Mouse (Mus musculus) forebrain, embryonic 11.5 days (tissue): Measurements from ENCODE around the gene Fcf1. TPM values are rescaled to one million over a fixed set of nuclear protein-coding genes. Genes with fewer than 3 reads are reported as not detected.

Source experiments
- ATAC-seq: fragments of 200-750 bp; cut with Nextera tagmentation; replicated peaks from 2 replicates; pipeline ENCODE4 v1.8.0; 2017; ENCODE audit warnings: moderate TSS enrichment; ENCODE audit not compliant: low FRiP score
- DNase-seq: peaks from one replicate; pipeline ENCODE4 v3.0.0-alpha.2; 2017; ENCODE audit warnings: low spot score
- H3K27ac ChIP-seq: fragments of 300-500 bp; sonication (generic); 2 replicates; pipeline ENCODE4 v1.5.1; 2014; ENCODE audit warnings: low read depth, low read length
- H3K27me3 ChIP-seq: fragments of 300-500 bp; sonication (generic); 2 replicates; pipeline ENCODE4 v1.6.1; 2014; ENCODE audit warnings: mild to moderate bottlenecking, low read length, mixed read lengths; ENCODE audit not compliant: control insufficient read depth, insufficient read depth
- H3K36me3 ChIP-seq: fragments of 300-500 bp; sonication (generic); 2 replicates; pipeline ENCODE4 v1.6.1; 2014; ENCODE audit warnings: mild to moderate bottlenecking, low read length, moderate library complexity, mixed read lengths; ENCODE audit not compliant: control insufficient read depth, insufficient read depth
- H3K4me1 ChIP-seq: fragments of 300-500 bp; sonication (generic); replicated peaks from 2 replicates; pipeline ENCODE4 v1.6.1; 2014; ENCODE audit warnings: low read length, mixed read lengths; ENCODE audit not compliant: control insufficient read depth, insufficient read depth
- H3K4me2 ChIP-seq: fragments of 300-500 bp; sonication (generic); 2 replicates; pipeline ENCODE4 v1.6.1; 2014; ENCODE audit warnings: low read depth, mild to moderate bottlenecking, low read length, moderate library complexity, mixed read lengths; ENCODE audit not compliant: severe bottlenecking
- H3K4me3 ChIP-seq: fragments of 300-500 bp; sonication (generic); 2 replicates; pipeline ENCODE4 v1.5.1; 2014; ENCODE audit warnings: low read depth, low read length
- H3K9ac ChIP-seq: fragments of 300-500 bp; sonication (generic); 2 replicates; pipeline ENCODE4 v1.6.1; 2014; ENCODE audit warnings: low read length
- H3K9me3 ChIP-seq: fragments of 300-500 bp; sonication (generic); 2 replicates; pipeline ENCODE4 v1.6.1; 2016; ENCODE audit warnings: low read length, mixed read lengths; ENCODE audit not compliant: control insufficient read depth
- WGBS: fragments of 180-500 bp; shearing (Covaris S2); extraction: QIAGEN DNeasy Blood & Tissue Kit; methylation state at CpG from one replicate; pipeline ENCODE4 v1.1.7; 2014; 5-methylcytosine and 5-hydroxymethylcytosine counted together
- polyA plus RNA-seq: library from polyadenylated mRNA; unstranded; fragments of >200 nt; fragmentation: Nextera tagmentation; extraction: Ambion mirVana; gene quantifications from 2 replicates; pipeline ENCODE4 v1.2.1, GENCODE M21; 2014

Gene Fcf1
- polyA plus RNA-seq, 1 experiment from 2014 or later, result 148 TPM

DNA sequence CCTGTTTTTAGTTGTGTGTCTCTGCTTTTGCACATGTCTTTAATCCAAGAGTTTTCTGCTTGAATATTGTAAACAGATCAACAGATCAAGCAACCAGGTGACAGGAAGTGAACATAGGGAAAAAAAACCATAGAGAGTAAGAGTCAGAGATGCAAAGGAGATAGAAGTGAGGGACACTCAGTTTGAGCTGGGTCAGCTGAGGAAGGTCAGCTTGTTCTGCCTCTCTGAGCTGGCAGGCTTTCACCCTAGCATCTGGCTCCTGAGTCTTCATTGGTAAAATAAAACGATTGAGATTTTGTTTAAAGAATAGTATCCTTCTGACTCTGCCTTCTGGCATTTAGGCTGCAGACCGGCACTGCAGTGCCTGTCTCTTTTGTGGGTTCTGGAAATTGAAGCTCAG, 39.8 kb downstream of the Fcf1 start:
- Histone ChIP-seq H3K9ac (no peak overlapping the region), H3K27ac (no peak overlapping the region), H3K36me3 (peaks cover 13% of the 10 kb centered on the region; the same call in 1 of the 2 replicates), H3K9me3 (no peaks in the 10 kb centered on the region; the same call in 1 of the 2 replicates), H3K27me3 (no peaks in the 10 kb centered on the region), H3K4me2 (no peak overlapping the region), H3K4me1 (no peaks in the 10 kb centered on the region), H3K4me3 (no peak overlapping the region)
- ATAC-seq (no peak), DNase-seq (no peak)
- 92% methylated on average over 2 of the region's 2 CpGs for WGBS

- Histone ChIP-seq H3K36me3 (peaks cover 13% of the 10 kb centered on the region; the same call in 1 of the 2 replicates), H3K4me1 (no peaks in the 10 kb centered on the region), H3K27me3 (no peaks in the 10 kb centered on the region), H3K27ac (no peak overlapping the region), H3K4me3 (no peak overlapping the region), H3K9me3 (no peaks in the 10 kb centered on the region; the same call in 1 of the 2 replicates), H3K9ac (no peak overlapping the region), H3K4me2 (no peak overlapping the region)
- DNase-seq (no peak), ATAC-seq (no peak)
- WGBS, result 92% methylated on average over 2 of the region's 2 CpGs
Measured at GRCm38 (mm10) chr12:85012185-85012584, 41.5 kb downstream of the Fcf1 start.

DNA sequence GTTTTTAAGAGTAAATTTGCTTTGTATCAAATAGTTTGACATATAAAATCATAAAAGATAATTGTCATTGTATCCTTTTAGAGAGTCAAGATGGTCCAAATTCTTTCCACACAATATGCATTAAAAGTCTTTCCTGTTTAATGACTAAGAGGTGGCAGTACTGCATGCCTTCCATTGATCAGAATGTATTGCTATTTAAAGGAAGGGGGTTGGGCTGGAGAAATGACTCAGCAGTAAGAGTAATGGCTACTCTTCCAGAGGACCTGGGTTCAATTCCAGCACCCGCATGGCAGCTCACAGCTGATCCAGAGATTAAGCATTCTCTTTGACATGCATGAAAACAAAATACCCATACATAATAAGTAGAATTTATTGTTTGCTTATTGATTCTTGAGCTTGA, 51.4 kb downstream of the Fcf1 start:
- Histone ChIP-seq H3K4me3 (no peak overlapping the region), H3K9ac (no peak overlapping the region), H3K27me3 (no peaks in the 10 kb centered on the region), H3K9me3 (no peaks in the 10 kb centered on the region), H3K36me3 (no peaks in the 10 kb centered on the region), H3K4me1 (no peaks in the 10 kb centered on the region), H3K4me2 (no peak overlapping the region), H3K27ac (no peak overlapping the region)
- WGBS, result 98% methylated on average over 1 of the region's 1 CpGs
- DNase-seq (no peak), ATAC-seq (no peak)

DNA sequence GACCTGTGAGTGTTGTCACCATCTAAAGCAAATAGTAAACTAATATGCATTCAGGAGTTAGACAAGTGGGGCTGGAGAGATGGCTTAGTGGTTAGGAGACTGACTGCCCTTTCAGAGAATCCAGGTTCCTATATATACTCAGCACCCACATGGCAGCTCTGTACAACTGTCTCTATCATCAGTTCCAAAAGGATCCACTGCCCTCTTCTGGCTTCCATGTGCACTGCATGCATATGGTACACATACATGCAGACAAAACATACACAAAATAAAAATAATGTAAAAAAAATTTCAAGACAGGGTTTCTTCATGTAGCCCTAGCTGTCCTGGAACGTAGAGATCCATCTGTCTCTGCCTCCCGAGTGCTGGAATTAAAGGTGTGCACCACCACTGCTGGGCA, 62.0 kb downstream of the Fcf1 start:
- Histone ChIP-seq H3K9me3 (no peaks in the 10 kb centered on the region), H3K4me2 (no peak overlapping the region), H3K4me3 (no peak overlapping the region), H3K36me3 (peaks cover 18% of the 10 kb centered on the region; the same call in 1 of the 2 replicates), H3K9ac (no peak overlapping the region), H3K27ac (no peak overlapping the region), H3K27me3 (no peaks in the 10 kb centered on the region), H3K4me1 (no peaks in the 10 kb centered on the region)
- no peak for ATAC-seq
- 99% methylated on average over 2 of the region's 2 CpGs for WGBS
- DNase-seq, result no peak

Other genes starting within 250 kb of the Fcf1 start
- 72.3 and 73.1 TPM in 2 replicates for gene Npc2, start 197.7 kb upstream of the Fcf1 start, polyA plus RNA-seq
- gene Isca2, start 197.6 kb upstream of the Fcf1 start, polyA plus RNA-seq, result 156 and 162 TPM in 2 replicates
- gene Ltbp2, start 94.4 kb upstream of the Fcf1 start, polyA plus RNA-seq, result 0.65 TPM in 1 of 2 replicates, not detected in the other
- gene Arel1, start within 50 bp of the Fcf1 start, polyA plus RNA-seq, result 25.1 and 29.3 TPM in 2 replicates
- 46.8 and 55.5 TPM in 2 replicates for gene Ylpm1, start 25.4 kb downstream of the Fcf1 start, polyA plus RNA-seq
- gene Prox2, start 139.9 kb downstream of the Fcf1 start, polyA plus RNA-seq, result 2.5 and 3.5 TPM in 2 replicates
- gene Dlst, start 139.9 kb downstream of the Fcf1 start, polyA plus RNA-seq, result 118 TPM in 2 replicates
- 1.9 and 2.8 TPM in 2 replicates for gene Rps6kl1, start 180.4 kb downstream of the Fcf1 start, polyA plus RNA-seq
- gene Pgf, start 206.9 kb downstream of the Fcf1 start, polyA plus RNA-seq, result 3.1 and 3.7 TPM in 2 replicates
- 98.9 and 109 TPM in 2 replicates for gene Eif2b2, start 248.6 kb downstream of the Fcf1 start, polyA plus RNA-seq